ENCODE assay signal across 8 mouse cellular contexts in the genomic region with DNA sequence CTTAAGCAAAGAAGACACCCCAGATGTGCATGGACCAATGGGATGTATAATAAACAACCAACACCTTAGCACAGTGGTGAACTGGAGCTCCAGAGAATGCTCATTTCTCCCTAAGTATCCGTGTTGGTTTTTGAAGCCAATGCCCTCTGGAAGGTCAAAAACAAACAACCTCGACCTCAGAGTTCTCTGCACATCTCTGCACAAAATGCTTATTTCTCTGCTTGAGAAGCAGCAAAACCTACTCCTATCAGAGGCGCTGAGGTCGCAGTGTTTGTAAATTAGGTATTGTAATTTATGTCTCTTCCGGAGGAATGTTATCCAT. TPM values are rescaled to one million over a fixed set of nuclear protein-coding genes. Genes with fewer than 3 reads are reported as not detected.
DNase-seq lines count a peak whose midpoint lies in the region; ATAC-seq and TF ChIP-seq lines count a peak whose summit lies in the region.

No protein-coding gene starts in this region.

- 10% methylated on average over 5 of the region's 5 CpGs for WGBS in forebrain, embryonic 11.5 days
- 10% methylated on average over 5 of the region's 5 CpGs for WGBS in intestine, postnatal 0 days
- WGBS in neural tube, embryonic 15.5 days = 4% methylated on average over 5 of the region's 5 CpGs

- TF ChIP-seq CTCF in layer of hippocampus, adult 2 months (conservative IDR thresholded peaks at IDR 0.05) = no peak
- no peak for TF ChIP-seq CTCF in intestine, postnatal 0 days (IDR thresholded peaks at IDR 0.05; ENCODE audit: low read depth)

- H3K9ac ChIP-seq in forebrain, embryonic 11.5 days (ENCODE audit: low read length) = peak overlapping the region; percentile 73
- H3K9ac ChIP-seq in intestine, postnatal 0 days (ENCODE audit: low read depth, low read length) = no peak overlapping the region
- peak overlapping the region; percentile 98 for H3K9ac ChIP-seq in neural tube, embryonic 15.5 days (replicated peaks)

- H3K4me3 ChIP-seq in layer of hippocampus, adult 2 months = peak overlapping the region; percentile 70
- H3K4me3 ChIP-seq in forebrain, embryonic 11.5 days (ENCODE audit: low read depth, low read length) = peak overlapping the region; percentile 51
- peak overlapping the region; percentile 60 for H3K4me3 ChIP-seq in intestine, postnatal 0 days (ENCODE audit: low read depth, low read length)
- peak overlapping the region; percentile 94 for H3K4me3 ChIP-seq in neural tube, embryonic 15.5 days (replicated peaks)

- no peak; the same call in 1 of the 2 replicates for ATAC-seq in forebrain, embryonic 11.5 days (replicated peaks; ENCODE audit: low FRiP score)
- no peak for ATAC-seq in intestine, postnatal 0 days
- peak; percentile 21; the same call in 1 of the 2 replicates for ATAC-seq in neural tube, embryonic 15.5 days (ENCODE audit: low FRiP score)

- H3K27me3 ChIP-seq in forebrain, embryonic 11.5 days (ENCODE audit: control insufficient read depth, insufficient read depth, low read length) = no peaks in the 10 kb centered on the region
- H3K27me3 ChIP-seq in intestine, postnatal 0 days (replicated peaks; ENCODE audit: control insufficient read depth, insufficient read depth, low read length) = peaks cover 11% of the 10 kb centered on the region
- H3K27me3 ChIP-seq in neural tube, embryonic 15.5 days (replicated peaks) = no peaks in the 10 kb centered on the region

- H3K36me3 ChIP-seq in forebrain, embryonic 11.5 days (ENCODE audit: control insufficient read depth, insufficient read depth, low read length) = no peaks in the 10 kb centered on the region
- H3K36me3 ChIP-seq in intestine, postnatal 0 days (ENCODE audit: control insufficient read depth, insufficient read depth) = no peaks in the 10 kb centered on the region
- no peaks in the 10 kb centered on the region for H3K36me3 ChIP-seq in neural tube, embryonic 15.5 days

- H3K4me1 ChIP-seq in forebrain, embryonic 11.5 days (replicated peaks; ENCODE audit: control insufficient read depth, insufficient read depth, low read length) = no peaks in the 10 kb centered on the region; the same call in 1 of the 2 replicates
- no peaks in the 10 kb centered on the region for H3K4me1 ChIP-seq in intestine, postnatal 0 days (replicated peaks; ENCODE audit: control insufficient read depth, insufficient read depth, low read length)
- peaks cover 27% of the 10 kb centered on the region for H3K4me1 ChIP-seq in neural tube, embryonic 15.5 days

- peak overlapping the region; percentile 94 for H3K4me2 ChIP-seq in forebrain, embryonic 11.5 days (ENCODE audit: low read depth, low read length, severe bottlenecking)
- peak overlapping the region; percentile 93 for H3K4me2 ChIP-seq in intestine, postnatal 0 days (replicated peaks; ENCODE audit: low read depth)
- H3K4me2 ChIP-seq in neural tube, embryonic 15.5 days = peak overlapping the region; percentile 68

- no peak for DNase-seq in layer of hippocampus, adult 2 months (ENCODE audit: low spot score in 2 of 2)
- DNase-seq in layer of hippocampus, postnatal 36 days = no peak
- no peak for DNase-seq in forebrain, embryonic 11.5 days (ENCODE audit: low spot score)
- DNase-seq in cerebellum, postnatal 36 days = no peak
- DNase-seq in urinary bladder, postnatal 25 days (ENCODE audit: low spot score) = no peak
- no peak for DNase-seq in testis, postnatal 14 days (ENCODE audit: low spot score)

- H3K9me3 ChIP-seq in forebrain, embryonic 11.5 days (ENCODE audit: control insufficient read depth, low read length) = no peaks in the 10 kb centered on the region
- no peaks in the 10 kb centered on the region for H3K9me3 ChIP-seq in intestine, postnatal 0 days (ENCODE audit: control insufficient read depth)
- H3K9me3 ChIP-seq in neural tube, embryonic 15.5 days (replicated peaks) = no peaks in the 10 kb centered on the region

- H3K27ac ChIP-seq in layer of hippocampus, adult 2 months = peak overlapping the region; percentile 96
- H3K27ac ChIP-seq in forebrain, embryonic 11.5 days (ENCODE audit: low read depth, low read length) = no peak overlapping the region
- no peak overlapping the region for H3K27ac ChIP-seq in intestine, postnatal 0 days (ENCODE audit: low read depth, low read length)
- peak overlapping the region; percentile 93 for H3K27ac ChIP-seq in neural tube, embryonic 15.5 days (replicated peaks)

RNA-seq across cellular contexts. Expression of a gene that starts 1.0 kb away (rescaled TPM):
- total RNA-seq in layer of hippocampus, adult 2 months (2021) = 100 to 1,000 TPM; 231 to 253 TPM
- 100 to 1,000 TPM; 229 to 251 TPM for total RNA-seq in layer of hippocampus, postnatal 36 days (2021)
- polyA plus RNA-seq in forebrain, embryonic 11.5 days (2014; fragmentation: Nextera tagmentation; extraction: Ambion mirVana) = 6.8 and 7.6 TPM in 2 replicates
- polyA plus RNA-seq in intestine, postnatal 0 days (2015; fragmentation: Nextera tagmentation; extraction: Ambion mirVana) = 0.97 and 1.5 TPM in 2 replicates
- polyA plus RNA-seq in neural tube, embryonic 15.5 days (2015; fragmentation: Nextera tagmentation; extraction: Ambion mirVana) = 77.2 and 83.8 TPM in 2 replicates

Comparison
In these comparisons a context has a peak if more than half of its experiments do, and no peak if none do; other contexts are left out.
1. H3K27ac ChIP-seq: peak in layer of hippocampus, adult 2 months (single experiment) and neural tube, embryonic 15.5 days (single experiment); none in forebrain, embryonic 11.5 days (single experiment) and intestine, postnatal 0 days (single experiment).
2. Peak in every context shown above with its lines, with median percentiles within 50 percentile points of each other: H3K4me3 ChIP-seq and H3K4me2 ChIP-seq.